ENCODE assay signal across 8 mouse cellular contexts in genomic region chrX:66648911-66649620, GRCm38 (mm10). TPM values are rescaled to one million over a fixed set of nuclear protein-coding genes. Genes with fewer than 3 reads are reported as not detected.
DNase-seq lines count a peak whose midpoint lies in the region; ATAC-seq and TF ChIP-seq lines count a peak whose summit lies in the region.
"Had no signal": no experiment of that assay in that cellular context is flagged by ENCODE, and none has a peak within 500 bp of the region (broad histone marks: within the 10 kb centered on the region; RNA-seq: fewer than 3 reads in every experiment).

TSS of gene Slitrk2 (plus strand) at chrX:66649318.

- H3K4me1 ChIP-seq in thymus, adult 2 months (replicated peaks; ENCODE audit: control insufficient read depth, insufficient read depth, low read length) = no peaks in the 10 kb centered on the region

- no peak for TF ChIP-seq CTCF in brain, embryonic 14.5 days (IDR thresholded peaks at IDR 0.05; ENCODE audit: borderline replicate concordance, extremely low read depth, insufficient read depth, insufficient read length)
- no peak for TF ChIP-seq CTCF in thymus, adult 2 months (IDR thresholded peaks at IDR 0.05; ENCODE audit: borderline replicate concordance, control insufficient read depth, extremely low read depth, insufficient read depth, low read length, poor library complexity)

- TF ChIP-seq POLR2A in brain, embryonic 14.5 days (IDR thresholded peaks at IDR 0.05; ENCODE audit: borderline replicate concordance, extremely low read depth, insufficient read depth, insufficient read length, poor library complexity, severe bottlenecking) = no peak
- no peak for TF ChIP-seq POLR2A in thymus, adult 2 months (IDR thresholded peaks at IDR 0.05; ENCODE audit: control insufficient read depth, extremely low read depth, insufficient read depth, low read length, poor library complexity)

- intact Hi-C loops in left cerebral cortex, postnatal 25 days (cut with DNase I) = no loop called here

- 9% methylated on average over 25 of the region's 25 CpGs for WGBS in thymus, adult 2 months

- no peak within 1 kb of the TSS for H3K27ac ChIP-seq in thymus, adult 2 months (ENCODE audit: control insufficient read depth, insufficient read depth, low read length)
- H3K27ac ChIP-seq: liver, embryonic 14.5 days had no signal

- DNase-seq in brain, embryonic 14.5 days (ENCODE audit: low read depth) = peak; percentile 77
- DNase-seq in cerebellum, adult 8-10 months = peak; percentile 43
- peak in 1 of 2 experiments; percentile 50 for DNase-seq in frontal cortex, adult 2 months (ENCODE audit: extremely low spot score in 1 of 2, low spot score in 1 of 2)
- peak; percentile 36 to 41 for DNase-seq in left cerebral cortex, postnatal 25 days (ENCODE audit: low spot score in 2 of 2)
- peak; percentile 42 to 44 for DNase-seq in right cerebral cortex, adult 2 months (ENCODE audit: low spot score in 2 of 2)
- no peak for DNase-seq in thymus, adult 2 months

- H3K4me3 ChIP-seq in thymus, adult 2 months (ENCODE audit: control insufficient read depth, insufficient read depth, low read length) = no peak within 1 kb of the TSS

- H3K36me3 ChIP-seq in thymus, adult 2 months (ENCODE audit: control insufficient read depth, insufficient read depth, low read length) = no peaks in the 10 kb centered on the region

- no peaks in the 10 kb centered on the region for H3K27me3 ChIP-seq in thymus, adult 2 months (ENCODE audit: control insufficient read depth, insufficient read depth, low read length)

- no peak for ATAC-seq in granulocyte monocyte progenitor cell, adult 5-6 weeks (replicated peaks; ENCODE audit: poor library complexity, severe bottlenecking)

RNA-seq across cellular contexts. Expression of gene Slitrk2, which starts in this region (rescaled TPM):
- 3.7 and 6.0 TPM in 2 replicates for polyA plus RNA-seq in brain, embryonic 14.5 days (2012; rRNA removed)
- polyA plus RNA-seq in frontal cortex, adult 2 months (2012; rRNA removed) = 11.5 and 11.6 TPM in 2 replicates
- total RNA-seq in left cerebral cortex, postnatal 25 days (2021) = 10 to 100 TPM; 34.4 to 36.2 TPM
- polyA plus RNA-seq in thymus, adult 2 months (2012; rRNA removed) = not detected in 2 replicates
- not detected in 2 replicates for total RNA-seq in granulocyte monocyte progenitor cell, adult 5-6 weeks (2014; fragmentation: Nextera tagmentation)
- not detected in 2 replicates for total RNA-seq in granulocyte monocyte progenitor cell, adult 5-6 weeks (2017)

Comparison
In these comparisons a context has a peak if more than half of its experiments do, and no peak if none do; other contexts are left out.
1. RNA of gene Slitrk2 (total RNA-seq): 34.4 to 36.2 TPM in left cerebral cortex, postnatal 25 days; not detected in granulocyte monocyte progenitor cell, adult 5-6 weeks; every median in the first group is over 10 times any median in the second.